Mouse (Mus musculus): Measurements from ENCODE around the gene Slc10a6. TPM values are rescaled to one million over a fixed set of nuclear protein-coding genes. Genes with fewer than 3 reads are reported as not detected.
A peak's percentile ranks its signal among the peaks of the same experiment; 100 is the strongest.

Slc10a6 gene
- polyA plus RNA-seq, 1 experiment = 1.1 TPM

DNA sequence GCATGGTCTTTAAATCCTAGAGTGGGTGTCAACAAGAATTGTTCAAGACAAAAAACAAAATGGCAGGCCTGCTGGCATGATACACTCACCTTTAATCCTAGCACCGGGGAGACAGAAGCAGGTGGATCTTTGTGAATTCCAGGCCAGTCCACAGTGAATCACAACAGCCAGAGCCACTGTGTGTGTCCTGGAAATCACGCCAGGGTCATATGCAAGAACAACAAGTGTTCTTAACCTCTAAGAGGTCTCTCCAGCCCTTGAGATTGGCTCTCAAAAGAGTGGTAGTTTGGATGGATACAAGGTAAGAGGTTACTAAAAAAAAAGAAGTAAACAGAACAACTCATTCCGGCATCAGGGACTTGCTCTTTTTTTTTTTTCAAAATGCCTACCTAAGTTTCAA lies 18.1 kb upstream of the Slc10a6 start:
- Histone ChIP-seq H3K4me1 (ENCODE audit: control insufficient read depth, insufficient read depth, insufficient read length, low read length) (no peaks in the 10 kb centered on the region), H3K36me3 (ENCODE audit: control insufficient read depth, insufficient read depth, low read length) (no peaks in the 10 kb centered on the region), H3K27ac (ENCODE audit: insufficient read depth, low read depth, low read length) (no peak overlapping the region), H3K27me3 (ENCODE audit: control insufficient read depth, insufficient read depth, low read length) (no peaks in the 10 kb centered on the region; the same call in 1 of the 2 replicates), H3K4me3 (ENCODE audit: low read depth, low read length) (no peak overlapping the region)
- TF ChIP-seq CTCF (IDR thresholded peaks at IDR 0.05; ENCODE audit: extremely low read depth, insufficient read length, insufficient replicate concordance, low read depth, low read length) (no peak), POLR2A (IDR thresholded peaks at IDR 0.05; ENCODE audit: low read depth, low read length) (no peak)
- 81% methylated on average over 3 of the region's 3 CpGs for WGBS

DNA sequence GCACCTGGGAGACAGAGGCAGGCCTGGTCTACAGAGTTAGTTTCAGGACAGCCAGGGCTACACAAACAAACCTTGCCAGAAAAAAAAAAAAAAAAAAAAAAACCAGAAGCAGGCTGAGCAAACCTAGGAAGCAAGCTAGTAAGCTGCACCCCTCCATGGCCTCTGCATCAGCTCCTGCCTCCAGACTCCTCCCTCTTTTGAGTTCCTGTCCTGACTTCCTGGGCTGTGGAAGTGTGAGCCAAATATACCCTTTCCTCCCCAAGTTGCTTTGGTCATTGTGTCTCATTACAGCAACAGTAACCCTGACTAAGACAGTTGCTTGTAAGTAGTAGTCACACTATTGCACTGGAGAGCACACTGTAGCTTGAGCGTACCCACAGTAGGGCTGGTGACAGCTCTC lies 15.0 kb upstream of the Slc10a6 start:
- Histone ChIP-seq H3K4me3 (ENCODE audit: low read depth, low read length) (no peak overlapping the region), H3K4me1 (ENCODE audit: control insufficient read depth, insufficient read depth, insufficient read length, low read length) (no peaks in the 10 kb centered on the region), H3K27ac (ENCODE audit: insufficient read depth, low read depth, low read length) (no peak overlapping the region), H3K36me3 (ENCODE audit: control insufficient read depth, insufficient read depth, low read length) (no peaks in the 10 kb centered on the region), H3K27me3 (ENCODE audit: control insufficient read depth, insufficient read depth, low read length) (no peaks in the 10 kb centered on the region; the same call in 1 of the 2 replicates)
- no peak for TF ChIP-seq CTCF (IDR thresholded peaks at IDR 0.05; ENCODE audit: extremely low read depth, insufficient read length, insufficient replicate concordance, low read depth, low read length)
- no peak for TF ChIP-seq POLR2A (IDR thresholded peaks at IDR 0.05; ENCODE audit: low read depth, low read length)
- 100% methylated on average over 1 of the region's 1 CpGs for WGBS

DNA sequence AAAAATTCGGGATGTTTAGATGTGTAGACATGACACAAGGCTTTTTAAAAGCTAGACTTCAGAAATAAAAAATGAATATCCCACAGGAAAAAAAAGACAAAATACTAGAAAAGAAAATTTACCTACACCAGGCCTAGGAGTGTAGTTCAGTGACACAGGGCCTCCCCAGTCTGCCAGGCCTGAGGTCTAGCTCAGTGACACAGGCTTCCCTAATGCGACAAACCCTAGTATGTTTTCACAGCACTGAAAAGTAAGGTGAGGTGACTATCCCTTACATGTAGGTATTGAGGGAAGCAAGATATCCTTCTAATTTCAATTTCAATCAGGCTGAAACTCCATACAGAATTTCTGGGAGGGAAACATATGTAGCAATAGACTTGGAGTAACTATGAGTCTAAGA lies 8.0 kb upstream of the Slc10a6 start:
- WGBS = 89% methylated on average over 2 of the region's 2 CpGs
- no peak for TF ChIP-seq CTCF (IDR thresholded peaks at IDR 0.05; ENCODE audit: extremely low read depth, insufficient read length, insufficient replicate concordance, low read depth, low read length)
- TF ChIP-seq POLR2A (IDR thresholded peaks at IDR 0.05; ENCODE audit: low read depth, low read length) = no peak
- no peak overlapping the region for H3K4me3 ChIP-seq (ENCODE audit: low read depth, low read length)
- no peaks in the 10 kb centered on the region for H3K4me1 ChIP-seq (ENCODE audit: control insufficient read depth, insufficient read depth, insufficient read length, low read length)
- H3K27me3 ChIP-seq (ENCODE audit: control insufficient read depth, insufficient read depth, low read length) = no peaks in the 10 kb centered on the region
- H3K27ac ChIP-seq (ENCODE audit: insufficient read depth, low read depth, low read length) = no peak overlapping the region
- no peaks in the 10 kb centered on the region for H3K36me3 ChIP-seq (ENCODE audit: control insufficient read depth, insufficient read depth, low read length)

DNA sequence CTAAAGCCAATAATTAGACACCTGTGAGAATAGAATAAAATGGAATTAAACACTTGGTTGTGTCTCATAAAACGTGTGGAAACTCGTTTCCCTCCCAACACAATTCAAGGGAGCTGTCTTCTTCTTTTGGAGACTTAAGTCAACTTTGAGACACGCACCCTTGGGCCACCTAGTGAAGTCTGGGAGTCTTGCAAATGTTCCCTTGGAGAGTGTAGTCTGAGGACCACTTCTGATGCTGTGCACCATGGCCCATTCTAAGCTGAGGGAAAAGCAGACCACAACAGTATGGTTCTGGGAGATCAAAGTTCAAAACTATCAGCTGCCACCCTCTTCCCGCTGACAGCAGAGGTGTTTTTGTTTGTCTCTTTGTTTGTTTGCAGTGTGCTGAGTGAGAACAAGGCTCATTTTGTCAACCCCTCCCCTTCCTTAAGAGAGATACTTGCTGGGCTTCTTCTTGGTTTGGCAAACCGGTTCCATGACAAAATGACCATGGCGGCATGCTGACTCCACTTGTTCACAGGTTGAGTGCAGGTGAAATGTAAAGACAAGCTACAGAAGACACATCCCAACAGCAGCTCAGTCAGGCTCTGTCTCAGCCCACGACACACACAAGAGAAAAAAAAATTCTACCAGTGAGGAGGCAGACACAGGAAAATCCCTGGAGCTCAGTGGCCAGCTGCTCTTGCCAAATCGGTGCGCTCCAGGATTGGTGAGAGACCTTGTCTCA lies 814 bp upstream of the Slc10a6 start:
- TF ChIP-seq CTCF (IDR thresholded peaks at IDR 0.05; ENCODE audit: extremely low read depth, insufficient read length, insufficient replicate concordance, low read depth, low read length) = no peak
- no peak for TF ChIP-seq POLR2A (IDR thresholded peaks at IDR 0.05; ENCODE audit: low read depth, low read length)
- Histone ChIP-seq H3K27ac (ENCODE audit: insufficient read depth, low read depth, low read length) (peak overlapping the region; percentile 17), H3K4me3 (ENCODE audit: low read depth, low read length) (no peak overlapping the region), H3K27me3 (ENCODE audit: control insufficient read depth, insufficient read depth, low read length) (no peaks in the 10 kb centered on the region), H3K36me3 (ENCODE audit: control insufficient read depth, insufficient read depth, low read length) (no peaks in the 10 kb centered on the region), H3K4me1 (ENCODE audit: control insufficient read depth, insufficient read depth, insufficient read length, low read length) (no peaks in the 10 kb centered on the region)
- 65% methylated on average over 9 of the region's 9 CpGs for WGBS

DNA sequence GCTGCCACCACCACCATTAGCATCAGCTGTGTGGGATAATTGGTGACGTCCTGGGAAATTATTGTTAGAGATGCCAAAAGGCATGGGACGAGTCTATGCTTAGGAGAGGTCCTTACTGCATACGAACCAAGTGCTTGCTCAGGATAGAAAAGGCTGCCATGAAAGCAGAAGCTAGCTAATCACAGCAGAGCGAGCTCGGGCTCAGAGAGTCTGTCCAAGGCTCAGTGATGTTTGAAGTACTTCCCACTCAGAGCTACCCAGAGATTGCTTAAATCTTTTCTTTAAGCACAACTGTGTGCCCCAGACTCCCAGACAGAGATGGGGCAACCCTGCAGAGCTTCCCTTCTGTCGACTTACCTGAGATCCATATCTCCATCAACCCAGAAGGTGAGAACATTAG lies 704 bp downstream of the Slc10a6 start:
- H3K4me3 ChIP-seq (ENCODE audit: low read depth, low read length) = no peak overlapping the region
- TF ChIP-seq CTCF (IDR thresholded peaks at IDR 0.05; ENCODE audit: extremely low read depth, insufficient read length, insufficient replicate concordance, low read depth, low read length) (no peak), POLR2A (IDR thresholded peaks at IDR 0.05; ENCODE audit: low read depth, low read length) (no peak)

DNA sequence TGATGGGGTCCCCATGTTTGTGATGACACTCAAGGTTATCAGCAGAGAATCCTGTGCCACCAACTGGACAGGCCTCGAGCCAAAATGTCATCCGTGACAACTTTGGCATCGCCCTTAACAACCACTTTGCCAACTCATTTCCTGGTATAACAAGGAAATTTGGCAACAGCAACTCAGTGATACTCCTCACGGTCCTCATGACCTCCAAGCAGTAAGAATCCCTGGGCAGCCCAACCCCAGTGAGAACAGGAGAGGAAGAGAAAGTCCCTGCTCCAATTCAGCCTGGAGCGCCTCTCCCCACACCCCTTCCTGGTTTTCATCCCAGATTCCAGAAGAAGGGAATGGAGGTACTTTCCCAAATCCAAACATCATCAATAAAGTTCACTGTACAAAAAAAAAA lies 4.4 kb downstream of the Slc10a6 start:
- no peaks in the 10 kb centered on the region; the same call in 1 of the 2 replicates for H3K4me1 ChIP-seq (ENCODE audit: control insufficient read depth, insufficient read depth, insufficient read length, low read length)
- no peak overlapping the region for H3K4me3 ChIP-seq (ENCODE audit: low read depth, low read length)
- H3K27ac ChIP-seq (ENCODE audit: insufficient read depth, low read depth, low read length) = no peak overlapping the region
- 68% methylated on average over 5 of the region's 5 CpGs for WGBS
- H3K36me3 ChIP-seq (ENCODE audit: control insufficient read depth, insufficient read depth, low read length) = no peaks in the 10 kb centered on the region
- no peak for TF ChIP-seq POLR2A (IDR thresholded peaks at IDR 0.05; ENCODE audit: low read depth, low read length)
- no peak for TF ChIP-seq CTCF (IDR thresholded peaks at IDR 0.05; ENCODE audit: extremely low read depth, insufficient read length, insufficient replicate concordance, low read depth, low read length)
- no peaks in the 10 kb centered on the region for H3K27me3 ChIP-seq (ENCODE audit: control insufficient read depth, insufficient read depth, low read length)

More for the DNA sequence above, 704 bp downstream of the Slc10a6 start:
- H3K36me3 ChIP-seq (ENCODE audit: control insufficient read depth, insufficient read depth, low read length) = no peaks in the 10 kb centered on the region
- 74% methylated on average over 6 of the region's 6 CpGs for WGBS
- H3K27me3 ChIP-seq (ENCODE audit: control insufficient read depth, insufficient read depth, low read length) = no peaks in the 10 kb centered on the region
- H3K4me1 ChIP-seq (ENCODE audit: control insufficient read depth, insufficient read depth, insufficient read length, low read length) = no peaks in the 10 kb centered on the region
- peak overlapping the region; percentile 52 for H3K27ac ChIP-seq (ENCODE audit: insufficient read depth, low read depth, low read length)

DNA sequence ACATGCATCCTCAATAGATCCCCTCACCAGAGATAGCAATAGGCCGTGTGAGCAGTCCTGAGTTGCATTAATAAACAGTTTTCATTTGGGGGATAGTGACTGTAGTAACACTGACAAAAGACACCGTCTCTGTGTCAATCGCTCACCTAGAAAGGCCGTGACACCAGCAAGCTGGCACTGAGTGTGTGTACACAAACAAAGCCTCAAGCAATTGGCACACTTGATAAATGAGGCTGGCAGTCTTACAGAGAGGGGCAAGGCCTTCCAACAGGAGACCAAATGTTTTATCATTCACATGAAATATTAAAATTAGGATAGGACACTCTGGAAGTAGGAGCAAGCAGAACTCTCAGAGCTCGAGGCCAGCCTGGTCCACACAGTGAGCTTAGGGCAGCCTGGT lies 6.9 kb downstream of the Slc10a6 start:
- Histone ChIP-seq H3K4me1 (ENCODE audit: control insufficient read depth, insufficient read depth, insufficient read length, low read length) (no peaks in the 10 kb centered on the region; the same call in 1 of the 2 replicates), H3K27ac (ENCODE audit: insufficient read depth, low read depth, low read length) (no peak overlapping the region), H3K27me3 (ENCODE audit: control insufficient read depth, insufficient read depth, low read length) (no peaks in the 10 kb centered on the region), H3K36me3 (ENCODE audit: control insufficient read depth, insufficient read depth, low read length) (no peaks in the 10 kb centered on the region), H3K4me3 (ENCODE audit: low read depth, low read length) (no peak overlapping the region)
- 77% methylated on average over 5 of the region's 5 CpGs for WGBS
- TF ChIP-seq POLR2A (IDR thresholded peaks at IDR 0.05; ENCODE audit: low read depth, low read length) (no peak), CTCF (IDR thresholded peaks at IDR 0.05; ENCODE audit: extremely low read depth, insufficient read length, insufficient replicate concordance, low read depth, low read length) (no peak)

Measured in small intestine, adult 2 months (tissue).